Mouse (Mus musculus): ENCODE results near the gene Olfr1564. TPM values are rescaled to one million over a fixed set of nuclear protein-coding genes. Genes with fewer than 3 reads are reported as not detected.
"Not testable (repeated sequence)": the region's sequence is repeated elsewhere in the genome, so short reads cannot be mapped to it uniquely, and the experiment has no call there.

Gene Olfr1564
- under 1 TPM; 0.53 to 0.79 TPM for total RNA-seq (2021)
- long read RNA-seq, experiment 1, result 0 reads
- long read RNA-seq, experiment 2, result 0 reads

DNA sequence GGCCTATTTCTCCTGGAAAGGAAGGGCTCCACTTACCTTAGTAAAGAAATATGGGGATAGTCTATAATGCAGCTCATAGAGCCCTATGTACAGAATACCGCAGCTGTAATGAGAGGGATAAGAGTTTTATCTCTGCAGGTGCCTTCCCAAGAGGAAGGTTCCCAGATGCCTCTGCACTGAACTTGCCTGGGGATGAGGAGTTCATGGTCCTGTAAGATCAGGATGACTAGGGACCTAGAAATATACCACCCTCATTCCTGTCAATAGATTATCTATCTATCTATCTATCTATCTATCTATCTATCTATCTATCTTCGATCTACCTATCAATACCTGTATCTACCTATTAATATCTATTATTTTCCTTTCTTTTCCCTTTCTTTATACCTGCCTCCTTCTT lies at the start of gene Olfr1564:
TSS of gene Olfr1564 (minus strand) at position 101 of the 400 bp plus-strand sequence.
- DNase-seq (ENCODE audit: low spot score in 2 of 2), result no peak

DNA sequence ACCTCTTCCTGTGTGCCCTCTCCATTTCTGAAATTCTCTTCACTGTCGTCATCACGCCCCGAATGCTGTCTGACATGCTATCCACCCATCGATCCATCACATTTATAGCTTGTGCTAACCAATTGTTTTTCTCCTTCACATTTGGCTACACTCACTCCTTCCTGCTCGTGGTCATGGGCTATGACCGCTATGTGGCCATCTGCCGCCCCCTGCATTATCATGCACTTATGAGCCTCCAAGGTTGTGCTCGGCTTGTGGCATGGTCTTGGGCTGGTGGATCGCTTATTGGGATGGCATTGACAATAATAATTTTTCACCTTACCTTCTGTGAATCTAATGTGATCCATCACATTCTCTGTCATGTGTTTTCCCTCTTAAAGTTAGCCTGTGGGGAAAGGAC lies 47.4 kb upstream of the Olfr1564 start:
- no peak for DNase-seq (ENCODE audit: low spot score in 2 of 2)

- DNase-seq (ENCODE audit: low spot score in 2 of 2), result no peak
Observed at GRCm38 (mm10) chr17:33264376-33264775, 42.9 kb upstream of the Olfr1564 start, which contains the start of gene Olfr63. TSS of gene Olfr63 (plus strand) at chr17:33264676.

DNA sequence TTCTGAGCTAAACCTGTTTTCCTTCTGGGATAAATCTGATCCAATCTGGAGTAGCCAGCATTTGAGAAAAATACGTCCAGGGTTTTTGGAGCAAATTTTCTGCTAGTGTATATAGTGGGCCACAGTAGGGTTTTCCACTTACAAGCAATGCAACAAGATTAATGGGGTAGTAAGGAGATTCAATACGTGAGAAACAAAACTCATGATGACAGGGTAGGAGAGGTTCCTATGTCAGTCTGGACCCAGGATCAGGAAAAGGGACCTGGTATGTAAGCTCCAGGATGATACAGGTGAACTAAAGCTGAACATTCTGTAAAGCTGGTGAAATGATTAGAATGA lies 33.8 kb upstream of the Olfr1564 start:
- DNase-seq (ENCODE audit: low spot score in 2 of 2), result not testable (repeated sequence)

DNA sequence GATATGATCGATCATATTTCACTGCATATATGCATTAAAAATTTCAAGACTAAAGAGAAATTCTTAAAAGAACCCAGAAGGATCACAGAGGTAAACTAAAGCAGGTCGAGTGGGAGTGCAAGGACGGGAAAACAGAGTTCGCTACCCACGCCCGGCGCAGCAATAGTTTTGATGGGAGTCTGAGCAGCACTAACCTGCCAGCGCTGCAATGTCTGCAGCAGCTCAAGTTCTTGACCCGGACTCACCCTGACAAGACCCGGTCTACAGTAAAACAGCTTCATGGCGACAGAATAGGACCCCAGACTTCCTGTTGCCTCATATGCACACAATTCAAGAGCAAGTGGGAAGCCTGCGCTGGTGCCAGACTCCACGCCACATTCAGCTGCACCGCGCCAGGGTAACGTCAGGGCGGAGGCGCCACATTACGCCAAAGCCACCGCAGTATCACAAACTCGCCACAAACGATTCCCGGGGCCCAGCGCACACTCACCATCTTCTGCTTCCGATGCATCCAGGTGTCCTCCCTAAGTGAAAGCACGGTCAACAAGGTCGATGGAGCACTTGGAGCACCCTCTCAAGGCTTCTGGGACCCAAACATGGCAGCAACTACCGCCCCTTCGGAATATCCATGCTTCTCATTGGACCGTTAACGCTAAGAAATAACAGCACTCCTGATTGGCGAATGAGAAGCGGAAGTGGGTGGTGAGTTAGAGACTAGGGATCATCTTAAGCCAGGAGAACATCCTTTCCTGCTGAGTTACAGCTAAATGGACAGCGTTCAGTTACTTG lies 33.2 kb upstream of the Olfr1564 start, which contains the start of gene Zfp955a:
TSS of gene Zfp955a (minus strand) at position 616 of the 789 bp plus-strand sequence.
- DNase-seq (ENCODE audit: low spot score in 2 of 2), result not testable (repeated sequence)

- not testable (repeated sequence) for DNase-seq (ENCODE audit: low spot score in 2 of 2)
Observed at GRCm38 (mm10) chr17:33236646-33237045, 15.2 kb upstream of the Olfr1564 start.

- not testable (repeated sequence) for DNase-seq (ENCODE audit: low spot score in 2 of 2)
Observed at GRCm38 (mm10) chr17:33191002-33191401, 30.5 kb downstream of the Olfr1564 start, which contains the start of gene Olfr239. TSS of gene Olfr239 (plus strand) at chr17:33191302.

- not testable (repeated sequence) for DNase-seq (ENCODE audit: low spot score in 2 of 2)
Observed at GRCm38 (mm10) chr17:33168147-33168546, 53.3 kb downstream of the Olfr1564 start, which contains the start of gene Olfr55. TSS of gene Olfr55 (plus strand) at chr17:33168447.

Other genes starting within 250 kb of the Olfr1564 start
- gene Zfp952, start 228.6 kb downstream of the Olfr1564 start, total RNA-seq (2021), result 10 to 100 TPM; 18.6 to 19.2 TPM
- gene Zfp763, start 188.3 kb downstream of the Olfr1564 start, total RNA-seq (2021), result 10 to 100 TPM; 18.6 to 20.3 TPM
- not detected for gene 4921501E09Rik, start 153.6 kb downstream of the Olfr1564 start, total RNA-seq (2021)
- 10 to 100 TPM; 15.6 to 20.5 TPM for gene Zfp563, start 132.4 kb downstream of the Olfr1564 start, total RNA-seq (2021)
- 1 to 10 TPM; 1.2 to 1.4 TPM for gene Morc2b, start 82.0 kb downstream of the Olfr1564 start, total RNA-seq (2021)
- not detected for gene Olfr55, start 53.2 kb downstream of the Olfr1564 start, total RNA-seq (2021)
- not detected for gene Olfr239, start 30.4 kb downstream of the Olfr1564 start, total RNA-seq (2021)
- gene Zfp955a, start 33.5 kb upstream of the Olfr1564 start, total RNA-seq (2021), result 10 to 100 TPM; 10.7 to 11.9 TPM
- gene Olfr63, start 43.0 kb upstream of the Olfr1564 start, total RNA-seq (2021), result under 1 TPM in 1 of 2 experiments, not detected in 1; 0.05 TPM
- gene Zfp955b, start 67.9 kb upstream of the Olfr1564 start, total RNA-seq (2021), result 10 to 100 TPM; 26.8 to 31.8 TPM
- gene Zfp81, start 137.2 kb upstream of the Olfr1564 start, total RNA-seq (2021), result 10 to 100 TPM; 20.9 to 21.2 TPM
- 10 to 100 TPM in 1 of 2 experiments, 1 to 10 TPM in 1; 9.3 to 12.1 TPM for gene Zfp101, start 173.0 kb upstream of the Olfr1564 start, total RNA-seq (2021)
- under 1 TPM in 1 of 2 experiments, not detected in 1; 0.29 TPM for gene Actl9, start 211.2 kb upstream of the Olfr1564 start, total RNA-seq (2021)

Measured in layer of hippocampus, postnatal 14 days (tissue).